Mouse (Mus musculus) brain, embryonic 14.5 days (tissue): Measurements from ENCODE around the gene Rpl6.

Experiments
- CTCF ChIP-seq: fragments of 200-500 bp; IDR thresholded peaks from 2 replicates; pipeline ENCODE4 v1.5.1; 2012; ENCODE audit warnings: inconsistent platforms, mild to moderate bottlenecking, moderate library complexity, borderline replicate concordance; ENCODE audit not compliant: insufficient read depth, insufficient read length; ENCODE audit errors: extremely low read depth
- POLR2A ChIP-seq: fragments of 200-500 bp; IDR thresholded peaks from 2 replicates; pipeline ENCODE4 v1.6.1; 2012; ENCODE audit warnings: mild to moderate bottlenecking, inconsistent platforms, borderline replicate concordance; ENCODE audit not compliant: poor library complexity, insufficient read depth, insufficient read length, severe bottlenecking; ENCODE audit errors: extremely low read depth

GRCm38 (mm10) chr5:121179077-121179857 lies 25.0 kb upstream of the Rpl6 start:
- TF ChIP-seq POLR2A = no peak
- no peak for TF ChIP-seq CTCF
